Mouse (Mus musculus) ES-E14 (cell line): ENCODE measurements at regions not wholly inside any gene's neighbourhood (a gene's known extent, or its start where the extent isn't known, plus 50 kb on each side); places are given as distances from the start of the nearest gene placed in this dataset.

Experiments used
- DNase-seq: peaks from one replicate; pipeline ENCODE4 v3.0.0-alpha.2; 2013; ENCODE audit warnings: low read depth, low spot score
- H3K27ac ChIP-seq: 2 replicates; pipeline ENCODE4 v1.5.1; 2012; ENCODE audit warnings: low read depth, mild to moderate bottlenecking, low read length, moderate library complexity, mixed read lengths; ENCODE audit not compliant: poor library complexity, insufficient read depth, severe bottlenecking
- H3K36me3 ChIP-seq: 2 replicates; pipeline ENCODE4 v1.6.1; 2012; ENCODE audit warnings: mild to moderate bottlenecking, low read length, moderate library complexity, mixed read lengths; ENCODE audit not compliant: control insufficient read depth, poor library complexity, insufficient read depth, severe bottlenecking
- H3K4me1 ChIP-seq, 2 experiments: fragments of 150-350 bp in 1 of 2; sonication (generic) in 1 of 2; 2 replicates each; pipeline ENCODE4 v1.6.1; 2012; ENCODE audit warnings: low read length in 2 of 2, mild to moderate bottlenecking in 1 of 2, mixed read lengths in 1 of 2; ENCODE audit not compliant: control insufficient read depth in 2 of 2, insufficient read depth in 2 of 2, poor library complexity in 1 of 2
- H3K4me3 ChIP-seq, 2 experiments: fragments of 150-350 bp in 1 of 2; sonication (generic) in 1 of 2; 2 replicates each; pipeline ENCODE4 v1.5.1; 2012; ENCODE audit warnings: low read length in 2 of 2, low read depth in 1 of 2, mild to moderate bottlenecking in 1 of 2, mixed read lengths in 1 of 2; ENCODE audit not compliant: insufficient read depth in 1 of 2, poor library complexity in 1 of 2, severe bottlenecking in 1 of 2
- H3K9ac ChIP-seq: 2 replicates; pipeline ENCODE4 v1.6.1; 2012; ENCODE audit warnings: low read depth, mild to moderate bottlenecking, low read length, mixed read lengths; ENCODE audit not compliant: poor library complexity, insufficient read depth, severe bottlenecking
- H3K9me3 ChIP-seq: fragments of 150-350 bp; sonication (generic); 2 replicates; pipeline ENCODE4 v1.6.1; 2012; ENCODE audit warnings: low read depth, mild to moderate bottlenecking, low read length; ENCODE audit not compliant: control insufficient read depth, insufficient read depth
- CHD2 ChIP-seq: IDR thresholded peaks from 2 replicates; pipeline ENCODE4 v1.6.1; 2014; ENCODE audit warnings: mild to moderate bottlenecking, low read depth, low read length, inconsistent platforms
- HCFC1 ChIP-seq: IDR thresholded peaks from 2 replicates; pipeline ENCODE4 v1.6.1; 2012; ENCODE audit warnings: low read length, inconsistent platforms, borderline replicate concordance; ENCODE audit not compliant: insufficient read depth
- MAFK ChIP-seq: IDR thresholded peaks from 2 replicates; pipeline ENCODE4 v1.6.1; 2014; ENCODE audit warnings: mild to moderate bottlenecking, low read depth, low read length, inconsistent platforms; ENCODE audit not compliant: insufficient read depth
- ZC3H11A ChIP-seq: IDR thresholded peaks from 2 replicates; pipeline ENCODE4 v1.6.1; 2012; ENCODE audit warnings: low read depth, mild to moderate bottlenecking, inconsistent platforms, low read length, borderline replicate concordance
- ZNF384 ChIP-seq: IDR thresholded peaks from 2 replicates; pipeline ENCODE4 v1.6.1; 2012; ENCODE audit warnings: low read depth, low read length, inconsistent platforms
- in situ Hi-C, 2 experiments: fragments of 600-800 bp; cut with MboI; formaldehyde crosslinking; loops; one replicate each; pipeline ENCODE4 v1.15.1; 2025; ENCODE audit warnings: low sequenced_read_pairs in 2 of 2, inconsistent platforms in 1 of 2; ENCODE audit not compliant: unreplicated experiment in 2 of 2

- TF ChIP-seq HCFC1 (no peak), MAFK (no peak), ZC3H11A (no peak), CHD2 (no peak), ZNF384 (no peak)
- no peak overlapping the region for H3K27ac ChIP-seq
- DNase-seq, result no peak
- no peaks in the 10 kb centered on the region for H3K9me3 ChIP-seq
- in situ Hi-C loops, result no loop called here
- no peaks in the 10 kb centered on the region for H3K4me1 ChIP-seq
- no peaks in the 10 kb centered on the region for H3K36me3 ChIP-seq
- H3K4me3 ChIP-seq, result no peak overlapping the region
- H3K9ac ChIP-seq, result no peak overlapping the region
Measured at GRCm38 (mm10) chr16:51809120-51809519, 221.9 kb upstream of the Cblb start.

- TF ChIP-seq MAFK (no peak), CHD2 (no peak), ZNF384 (no peak), ZC3H11A (no peak), HCFC1 (no peak)
- Histone ChIP-seq H3K9me3 (no peaks in the 10 kb centered on the region), H3K4me3 (no peak overlapping the region), H3K9ac (no peak overlapping the region), H3K36me3 (no peaks in the 10 kb centered on the region), H3K27ac (no peak overlapping the region), H3K4me1 (no peaks in the 10 kb centered on the region)
- in situ Hi-C loops, result no loop called here
- no peak for DNase-seq
Measured at GRCm38 (mm10) chr16:51811073-51811472, 220.0 kb upstream of the Cblb start.

GRCm38 (mm10) chr16:51842770-51843169, 188.3 kb upstream of the Cblb start:
- Histone ChIP-seq H3K36me3 (no peaks in the 10 kb centered on the region), H3K27ac (no peak overlapping the region), H3K9me3 (no peaks in the 10 kb centered on the region), H3K4me1 (no peaks in the 10 kb centered on the region), H3K4me3 (no peak overlapping the region), H3K9ac (no peak overlapping the region)
- DNase-seq, result no peak
- TF ChIP-seq CHD2 (no peak), HCFC1 (no peak), MAFK (no peak), ZC3H11A (no peak), ZNF384 (no peak)
- in situ Hi-C loops, result no loop called here

- H3K27ac ChIP-seq, result no peak overlapping the region
- no peaks in the 10 kb centered on the region for H3K9me3 ChIP-seq
- no peak overlapping the region for H3K9ac ChIP-seq
- H3K36me3 ChIP-seq, result no peaks in the 10 kb centered on the region
- TF ChIP-seq ZNF384, result no peak
- TF ChIP-seq CHD2, result no peak
- TF ChIP-seq HCFC1, result no peak
- no peak for TF ChIP-seq MAFK
- DNase-seq, result no peak
- in situ Hi-C loops, result no loop called here
- no peaks in the 10 kb centered on the region for H3K4me1 ChIP-seq
- H3K4me3 ChIP-seq, result no peak overlapping the region
Measured at GRCm38 (mm10) chr16:51845539-51845938, 185.5 kb upstream of the Cblb start.

- H3K9me3 ChIP-seq, result no peaks in the 10 kb centered on the region
- in situ Hi-C loops, result no loop called here
- no peak for TF ChIP-seq ZNF384
- TF ChIP-seq CHD2, result no peak
- no peak for TF ChIP-seq HCFC1
- no peak for TF ChIP-seq MAFK
- no peak for TF ChIP-seq ZC3H11A
- H3K4me1 ChIP-seq, result no peaks in the 10 kb centered on the region
- H3K4me3 ChIP-seq, result no peak overlapping the region
- no peak for DNase-seq
- H3K9ac ChIP-seq, result no peak overlapping the region
- no peak overlapping the region for H3K27ac ChIP-seq
- H3K36me3 ChIP-seq, result no peaks in the 10 kb centered on the region
Measured at GRCm38 (mm10) chr16:51880711-51881110, 150.3 kb upstream of the Cblb start.
